In the genomic region with DNA sequence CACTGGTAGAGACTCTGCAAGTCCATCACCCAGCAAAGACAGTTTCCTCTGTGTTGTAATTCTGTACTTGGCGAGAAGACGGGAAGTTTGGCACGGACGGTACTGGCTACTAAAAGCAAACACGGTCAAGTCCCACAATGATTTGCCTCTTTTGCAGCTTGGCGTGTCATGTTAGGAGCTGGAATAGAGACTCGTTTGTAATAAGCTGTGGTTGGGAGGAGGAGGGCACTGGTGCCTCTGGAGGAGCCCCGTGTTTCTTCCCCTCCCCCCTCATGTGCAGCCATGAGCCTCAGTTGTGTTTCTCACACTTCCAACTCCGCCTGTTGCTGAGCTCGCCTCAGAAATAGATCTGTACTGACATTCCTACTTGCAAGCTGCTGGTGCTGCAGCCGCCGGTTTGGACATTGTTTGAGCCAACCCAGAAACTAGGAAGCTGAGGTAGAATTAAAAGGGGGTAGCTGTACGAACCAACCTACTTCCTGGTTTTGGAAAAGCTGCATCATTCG, we compare ENCODE assay signal across 9 mouse cellular contexts.
DNase-seq lines count a peak whose midpoint lies in the region; ATAC-seq and TF ChIP-seq lines count a peak whose summit lies in the region.
"Had no signal": no experiment of that assay in that cellular context is flagged by ENCODE, and none has a peak within 500 bp of the region (broad histone marks: within the 10 kb centered on the region; RNA-seq: fewer than 3 reads in every experiment).

No protein-coding gene starts in this region.

- peak; percentile 7 for DNase-seq in kidney, adult 9 months
- DNase-seq in left cerebral cortex, postnatal 25 days (ENCODE audit: low spot score in 2 of 2): peak; percentile 66 to 84
- DNase-seq in right cerebral cortex, postnatal 14 days: peak; percentile 52
- DNase-seq in spleen, postnatal 10 days (ENCODE audit: low spot score in 2 of 2): no peak
- no peak for DNase-seq in spleen, postnatal 14 days (ENCODE audit: low spot score in 2 of 2)

- no peaks in the 10 kb centered on the region for H3K9me3 ChIP-seq in kidney, embryonic 15.5 days (replicated peaks)
- no peaks in the 10 kb centered on the region for H3K9me3 ChIP-seq in heart, embryonic 14.5 days (ENCODE audit: control insufficient read depth, low read length)

- intact Hi-C loops in left cerebral cortex, postnatal 25 days (cut with DNase I): no loop called here

- WGBS in kidney, embryonic 15.5 days: 65% methylated on average over 14 of the region's 14 CpGs
- WGBS in heart, embryonic 14.5 days: 52% methylated on average over 14 of the region's 14 CpGs

- H3K27me3 ChIP-seq in kidney, embryonic 15.5 days: no peaks in the 10 kb centered on the region
- H3K27me3 ChIP-seq in heart, embryonic 14.5 days (ENCODE audit: control insufficient read depth, insufficient read depth, low read length): no peaks in the 10 kb centered on the region
- H3K27me3 ChIP-seq: Patski had no signal

- no peak for ATAC-seq in kidney, embryonic 15.5 days (replicated peaks; ENCODE audit: low FRiP score)
- no peak for ATAC-seq in heart, embryonic 14.5 days (ENCODE audit: insufficient number of reproducible peaks, insufficient read depth, low FRiP score, low read depth)
- ATAC-seq: Patski had no signal

- TF ChIP-seq POLR2A in cortical plate, adult 2 months (IDR thresholded peaks at IDR 0.05; ENCODE audit: extremely low read depth, insufficient read depth, low read length): no peak

- H3K4me2 ChIP-seq in kidney, embryonic 15.5 days: no peak overlapping the region
- H3K4me2 ChIP-seq in heart, embryonic 14.5 days (ENCODE audit: low read length): peak overlapping the region; percentile 19; the same call in 1 of the 2 replicates

- TF ChIP-seq CTCF in cortical plate, adult 2 months (IDR thresholded peaks at IDR 0.05; ENCODE audit: extremely low read depth, insufficient read depth, low read length): no peak

- H3K4me3 ChIP-seq in kidney, embryonic 15.5 days (replicated peaks): no peak overlapping the region
- no peak overlapping the region for H3K4me3 ChIP-seq in cortical plate, adult 2 months (ENCODE audit: insufficient read depth, low read length)
- no peak overlapping the region for H3K4me3 ChIP-seq in heart, embryonic 14.5 days (ENCODE audit: control insufficient read depth in 1 of 2, insufficient read depth in 1 of 2, low read depth in 1 of 2, low read length in 2 of 2)

- H3K9ac ChIP-seq in kidney, embryonic 15.5 days: no peak overlapping the region
- no peak overlapping the region for H3K9ac ChIP-seq in heart, embryonic 14.5 days (ENCODE audit: low read length)

- H3K27ac ChIP-seq in kidney, embryonic 15.5 days: no peak overlapping the region
- H3K27ac ChIP-seq in cortical plate, adult 2 months (ENCODE audit: insufficient read depth, low read length): peak overlapping the region; percentile 82
- 0 out of 4 replicates have a peak overlapping the region, but pooled peaks of 1 of the 2 experiments have one; percentile 6 for H3K27ac ChIP-seq in heart, embryonic 14.5 days (replicated peaks in 1 of 2; ENCODE audit: control insufficient read depth in 1 of 2, insufficient read depth in 1 of 2, low read depth in 2 of 2, low read length in 2 of 2)

- H3K4me1 ChIP-seq in kidney, embryonic 15.5 days: 0 out of 2 replicates have a peak, but pooled peaks cover 7% of the 10 kb centered on the region
- H3K4me1 ChIP-seq in cortical plate, adult 2 months (ENCODE audit: control insufficient read depth, insufficient read depth, low read length): peaks cover 12% of the 10 kb centered on the region
- H3K4me1 ChIP-seq in heart, embryonic 14.5 days (ENCODE audit: control insufficient read depth in 2 of 2, insufficient read depth in 2 of 2, low read length in 2 of 2): peaks cover 10 to 17% of the 10 kb centered on the region in 2 experiments

- no peaks in the 10 kb centered on the region for H3K36me3 ChIP-seq in kidney, embryonic 15.5 days
- H3K36me3 ChIP-seq in heart, embryonic 14.5 days (ENCODE audit: control insufficient read depth, insufficient read depth, low read length): no peaks in the 10 kb centered on the region

Comparison
In these comparisons a context has a peak if more than half of its experiments do, and no peak if none do; other contexts are left out.
1. DNase-seq: peak in kidney, adult 9 months (single experiment), left cerebral cortex, postnatal 25 days (2 of 2) and right cerebral cortex, postnatal 14 days (single experiment); none in spleen, postnatal 10 days (0 of 2) and spleen, postnatal 14 days (0 of 2).